Mouse (Mus musculus): ENCODE measurements around the gene Il2rb. TPM values are rescaled to one million over a fixed set of nuclear protein-coding genes. Genes with fewer than 3 reads are reported as not detected.

Gene Il2rb
- total and polyA plus RNA-seq, 3 experiments: 0.04 TPM; not detected in 2

DNA sequence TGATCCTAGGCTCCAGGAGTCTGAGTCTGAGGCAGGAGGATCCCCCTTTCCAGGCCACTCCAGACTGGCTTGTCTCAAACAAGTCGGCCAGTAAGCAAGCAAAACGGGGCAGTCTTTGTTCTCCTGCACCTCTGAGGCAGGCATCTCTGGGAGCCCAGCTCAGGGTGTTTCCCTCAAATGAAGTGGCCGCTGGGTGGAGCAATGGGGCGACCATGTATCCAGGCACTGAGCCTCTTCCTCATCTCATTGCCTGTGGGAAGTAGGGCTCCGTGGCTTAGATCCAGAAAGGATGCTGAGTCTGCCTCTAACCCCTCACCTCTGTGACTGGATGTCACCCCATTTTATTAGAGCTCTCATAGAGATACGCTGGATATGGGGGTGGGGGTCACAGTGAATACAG lies 28.3 kb downstream of the Il2rb start:
- H3K9me3 ChIP-seq (replicated peaks; ENCODE audit: insufficient read depth, low read length): no peaks in the 10 kb centered on the region

GRCm38 (mm10) chr15:78462981-78463380 lies 32.1 kb downstream of the Il2rb start:
- Histone ChIP-seq H3K9me3 (replicated peaks; ENCODE audit: insufficient read depth, low read length) (no peaks in the 10 kb centered on the region), H3K27ac (ENCODE audit: control insufficient read depth, low read depth, low read length) (no peak overlapping the region), H3K9ac (ENCODE audit: control insufficient read depth, low read depth, low read length, poor library complexity, severe bottlenecking) (no peak overlapping the region), H3K27me3 (ENCODE audit: control insufficient read depth in 1 of 2, insufficient read depth in 2 of 2, low read length in 2 of 2) (peaks cover 0 to 8% of the 10 kb centered on the region in 2 experiments; a peak in 2 of 4 replicates), H3K4me1 (ENCODE audit: control insufficient read depth in 1 of 2, insufficient read depth in 2 of 2, low read length in 2 of 2) (no peaks in the 10 kb centered on the region), H3K79me2 (ENCODE audit: control insufficient read depth, insufficient read depth, low read length, poor library complexity) (no peaks in the 10 kb centered on the region), H3K4me3 (ENCODE audit: control insufficient read depth in 1 of 2, insufficient read depth in 1 of 2, low read depth in 2 of 2, low read length in 2 of 2) (no peak overlapping the region), H3K36me3 (ENCODE audit: control insufficient read depth in 1 of 2, insufficient read depth in 2 of 2, low read length in 2 of 2) (no peaks in the 10 kb centered on the region)
- DNase-seq (ENCODE audit: low read depth, low spot score): peak; percentile 13
- peak in 1 of 3 experiments; percentile 0; a peak in 1 of 6 replicates for TF ChIP-seq CTCF (IDR thresholded peaks at IDR 0.05 in 2 of 3, conservative IDR thresholded peaks at IDR 0.05 in 1 of 3; ENCODE audit: control insufficient read depth in 1 of 3, insufficient read depth in 1 of 3, low read depth in 2 of 3, low read length in 3 of 3, poor library complexity in 1 of 3, severe bottlenecking in 1 of 3)
- TF ChIP-seq CHD2 (IDR thresholded peaks at IDR 0.05; ENCODE audit: low read length): no peak

More for the DNA sequence above, 28.3 kb downstream of the Il2rb start:
- Histone ChIP-seq H3K36me3 (ENCODE audit: control insufficient read depth in 1 of 2, insufficient read depth in 2 of 2, low read length in 2 of 2) (no peaks in the 10 kb centered on the region), H3K4me3 (ENCODE audit: control insufficient read depth in 1 of 2, insufficient read depth in 1 of 2, low read depth in 2 of 2, low read length in 2 of 2) (no peak overlapping the region), H3K27ac (ENCODE audit: control insufficient read depth, low read depth, low read length) (no peak overlapping the region), H3K9ac (ENCODE audit: control insufficient read depth, low read depth, low read length, poor library complexity, severe bottlenecking) (no peak overlapping the region), H3K4me1 (ENCODE audit: control insufficient read depth in 1 of 2, insufficient read depth in 2 of 2, low read length in 2 of 2) (no peaks in the 10 kb centered on the region), H3K79me2 (ENCODE audit: control insufficient read depth, insufficient read depth, low read length, poor library complexity) (no peaks in the 10 kb centered on the region), H3K27me3 (ENCODE audit: control insufficient read depth in 1 of 2, insufficient read depth in 2 of 2, low read length in 2 of 2) (peaks cover 0 to 11% of the 10 kb centered on the region in 2 experiments; a peak in 3 of 4 replicates)
- TF ChIP-seq ETS1 (IDR thresholded peaks at IDR 0.05; ENCODE audit: low read depth, low read length) (no peak), TCF12 (IDR thresholded peaks at IDR 0.05; ENCODE audit: low read depth, low read length) (no peak), TBP (IDR thresholded peaks at IDR 0.05; ENCODE audit: low read depth, low read length) (no peak), CTCF (IDR thresholded peaks at IDR 0.05 in 2 of 3, conservative IDR thresholded peaks at IDR 0.05 in 1 of 3; ENCODE audit: control insufficient read depth in 1 of 3, insufficient read depth in 1 of 3, low read depth in 2 of 3, low read length in 3 of 3, poor library complexity in 1 of 3, severe bottlenecking in 1 of 3) (peak in 2 of 3 experiments; percentile 27; a peak in 3 of 6 replicates), GABPA (IDR thresholded peaks at IDR 0.05; ENCODE audit: low read depth, low read length) (no peak), JUND (IDR thresholded peaks at IDR 0.05; ENCODE audit: low read depth, low read length) (no peak), SMC3 (IDR thresholded peaks at IDR 0.05; ENCODE audit: low read depth, low read length) (0 out of 2 replicates have a peak, but pooled peaks have one; percentile 13)
- DNase-seq (ENCODE audit: low read depth, low spot score): peak; percentile 10

DNA sequence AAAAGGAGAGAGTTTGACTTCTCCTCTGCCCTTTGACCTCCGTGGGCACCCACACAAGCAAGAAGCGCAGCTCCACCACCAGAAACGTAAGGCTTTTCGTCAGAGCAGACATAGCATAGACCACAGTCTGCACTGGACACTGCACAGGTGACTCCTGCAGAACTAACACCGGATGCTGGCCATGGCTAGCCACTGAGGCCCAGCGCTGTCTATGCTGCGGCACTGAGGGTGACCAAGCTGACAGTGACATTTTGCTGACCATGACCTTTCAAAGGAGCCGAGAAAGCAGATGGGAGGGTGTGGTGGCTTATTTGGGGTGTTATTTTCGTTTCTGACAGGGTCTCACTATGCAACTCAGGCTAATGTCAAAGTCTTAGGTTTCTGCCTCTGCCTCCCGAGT lies 37.9 kb downstream of the Il2rb start:
- Histone ChIP-seq H3K79me2 (ENCODE audit: control insufficient read depth, insufficient read depth, low read length, poor library complexity) (no peaks in the 10 kb centered on the region), H3K9ac (ENCODE audit: control insufficient read depth, low read depth, low read length, poor library complexity, severe bottlenecking) (no peak overlapping the region), H3K9me3 (replicated peaks; ENCODE audit: insufficient read depth, low read length) (no peaks in the 10 kb centered on the region), H3K27ac (ENCODE audit: control insufficient read depth, low read depth, low read length) (no peak overlapping the region), H3K4me3 (ENCODE audit: control insufficient read depth in 1 of 2, insufficient read depth in 1 of 2, low read depth in 2 of 2, low read length in 2 of 2) (no peak overlapping the region), H3K4me1 (ENCODE audit: control insufficient read depth in 1 of 2, insufficient read depth in 2 of 2, low read length in 2 of 2) (peaks cover 0 to 8% of the 10 kb centered on the region in 2 experiments; a peak in 1 of 4 replicates), H3K27me3 (ENCODE audit: control insufficient read depth in 1 of 2, insufficient read depth in 2 of 2, low read length in 2 of 2) (no peaks in the 10 kb centered on the region), H3K36me3 (ENCODE audit: control insufficient read depth in 1 of 2, insufficient read depth in 2 of 2, low read length in 2 of 2) (no peaks in the 10 kb centered on the region)
- TF ChIP-seq CHD1 (IDR thresholded peaks at IDR 0.05; ENCODE audit: low read depth, low read length) (no peak), ELF1 (IDR thresholded peaks at IDR 0.05; ENCODE audit: low read depth, low read length) (no peak), MAZ (IDR thresholded peaks at IDR 0.05; ENCODE audit: low read depth, low read length) (no peak), HCFC1 (IDR thresholded peaks at IDR 0.05; ENCODE audit: low read depth, low read length) (no peak), GATA1 (IDR thresholded peaks at IDR 0.05; ENCODE audit: low read depth, low read length) (no peak), EP300 (IDR thresholded peaks at IDR 0.05; ENCODE audit: low read depth in 1 of 2, low read length in 2 of 2) (no peak), NRF1 (IDR thresholded peaks at IDR 0.05; ENCODE audit: insufficient read depth, low read depth, low read length, poor library complexity, severe bottlenecking) (no peak), ZKSCAN1 (IDR thresholded peaks at IDR 0.05; ENCODE audit: low read depth, low read length) (no peak), TBP (IDR thresholded peaks at IDR 0.05; ENCODE audit: low read depth, low read length) (no peak), POLR2A (IDR thresholded peaks at IDR 0.05; ENCODE audit: control insufficient read depth in 1 of 2, insufficient read depth in 1 of 2, low read depth in 1 of 2, low read length in 2 of 2, poor library complexity in 1 of 2) (no peak), USF2 (IDR thresholded peaks at IDR 0.05; ENCODE audit: borderline replicate concordance in 1 of 2, insufficient read depth in 1 of 2, low read depth in 1 of 2, low read length in 2 of 2) (no peak), MEF2A (IDR thresholded peaks at IDR 0.05; ENCODE audit: extremely low read depth, insufficient replicate concordance, low read depth, low read length, poor library complexity, severe bottlenecking) (no peak), MAX (IDR thresholded peaks at IDR 0.05; ENCODE audit: low read length) (no peak), MYC (IDR thresholded peaks at IDR 0.05; ENCODE audit: low read depth, low read length) (no peak), NELFE (IDR thresholded peaks at IDR 0.05; ENCODE audit: low read depth, low read length) (no peak), TAL1 (IDR thresholded peaks at IDR 0.05; ENCODE audit: low read length) (no peak), POLR2AphosphoS5 (IDR thresholded peaks at IDR 0.05; ENCODE audit: borderline replicate concordance, low read depth, low read length) (no peak)
- DNase-seq (ENCODE audit: low read depth, low spot score): no peak

All from MEL (cell line).